Mouse (Mus musculus): ENCODE data around the gene Syt5. TPM values are rescaled to one million over a fixed set of nuclear protein-coding genes. Genes with fewer than 3 reads are reported as not detected.
"Not testable (repeated sequence)": the region's sequence is repeated elsewhere in the genome, so short reads cannot be mapped to it uniquely, and the experiment has no call there.

Syt5 gene
- polyA plus RNA-seq (2015; fragmentation: Nextera tagmentation; extraction: Ambion mirVana): 8.5 TPM in 2 replicates

GRCm38 (mm10) chr7:4547221-4547641 is at the start of gene Syt5:
TSS of gene Syt5 (minus strand) at chr7:4547541.
- H3K9ac ChIP-seq (ENCODE audit: low read length): peak within 1 kb of the TSS; percentile 58

GRCm38 (mm10) chr7:4597046-4597445 is 49.7 kb upstream of the Syt5 start:
- not testable (repeated sequence) for H3K4me2 ChIP-seq (ENCODE audit: low read depth, low read length); H3K4me1 ChIP-seq (ENCODE audit: control insufficient read depth, insufficient read depth, low read length); H3K27me3 ChIP-seq (ENCODE audit: control insufficient read depth, insufficient read depth, low read length); H3K36me3 ChIP-seq (ENCODE audit: control insufficient read depth, insufficient read depth, low read length); H3K27ac ChIP-seq (ENCODE audit: low read length); H3K4me3 ChIP-seq (replicated peaks; ENCODE audit: low read length); H3K9me3 ChIP-seq (replicated peaks; ENCODE audit: control insufficient read depth, low read length); H3K9ac ChIP-seq (ENCODE audit: low read length); ATAC-seq (ENCODE audit: insufficient read depth, low FRiP score)
- WGBS: 74% methylated on average over 4 of the region's 4 CpGs

More at GRCm38 (mm10) chr7:4547221-4547641, at the start of gene Syt5:
- H3K4me2 ChIP-seq (ENCODE audit: low read depth, low read length): peak within 1 kb of the TSS; percentile 71
- H3K4me1 ChIP-seq (ENCODE audit: control insufficient read depth, insufficient read depth, low read length): peaks cover 10% of the 10 kb centered on the region; the same call in 1 of the 2 replicates
- WGBS: 5% methylated on average over 33 of the region's 33 CpGs
- no peaks in the 10 kb centered on the region for H3K9me3 ChIP-seq (replicated peaks; ENCODE audit: control insufficient read depth, low read length)
- peak within 1 kb of the TSS; percentile 40 for H3K4me3 ChIP-seq (replicated peaks; ENCODE audit: low read length)
- ATAC-seq (ENCODE audit: insufficient read depth, low FRiP score): peak; percentile 46; the same call in 1 of the 2 replicates
- H3K36me3 ChIP-seq (ENCODE audit: control insufficient read depth, insufficient read depth, low read length): no peaks in the 10 kb centered on the region
- no peaks in the 10 kb centered on the region for H3K27me3 ChIP-seq (ENCODE audit: control insufficient read depth, insufficient read depth, low read length)
- H3K27ac ChIP-seq (ENCODE audit: low read length): no peak within 1 kb of the TSS

- not testable (repeated sequence) for ATAC-seq (ENCODE audit: insufficient read depth, low FRiP score); H3K4me3 ChIP-seq (replicated peaks; ENCODE audit: low read length); H3K27ac ChIP-seq (ENCODE audit: low read length); H3K4me1 ChIP-seq (ENCODE audit: control insufficient read depth, insufficient read depth, low read length); H3K36me3 ChIP-seq (ENCODE audit: control insufficient read depth, insufficient read depth, low read length); H3K9ac ChIP-seq (ENCODE audit: low read length); H3K27me3 ChIP-seq (ENCODE audit: control insufficient read depth, insufficient read depth, low read length); H3K9me3 ChIP-seq (replicated peaks; ENCODE audit: control insufficient read depth, low read length); H3K4me2 ChIP-seq (ENCODE audit: low read depth, low read length)
- 81% methylated on average over 3 of the region's 3 CpGs for WGBS
Observed at GRCm38 (mm10) chr7:4581481-4581880, 34.1 kb upstream of the Syt5 start.

- WGBS: 57% methylated on average over 2 of the region's 2 CpGs
- not testable (repeated sequence) for H3K36me3 ChIP-seq (ENCODE audit: control insufficient read depth, insufficient read depth, low read length); H3K4me1 ChIP-seq (ENCODE audit: control insufficient read depth, insufficient read depth, low read length); H3K4me3 ChIP-seq (replicated peaks; ENCODE audit: low read length); ATAC-seq (ENCODE audit: insufficient read depth, low FRiP score); H3K9me3 ChIP-seq (replicated peaks; ENCODE audit: control insufficient read depth, low read length); H3K4me2 ChIP-seq (ENCODE audit: low read depth, low read length); H3K27ac ChIP-seq (ENCODE audit: low read length); H3K27me3 ChIP-seq (ENCODE audit: control insufficient read depth, insufficient read depth, low read length); H3K9ac ChIP-seq (ENCODE audit: low read length)
Observed at GRCm38 (mm10) chr7:4572361-4572760, 25.0 kb upstream of the Syt5 start.

- Histone ChIP-seq H3K27ac (ENCODE audit: low read length) (no peak overlapping the region), H3K4me2 (ENCODE audit: low read depth, low read length) (no peak overlapping the region), H3K4me1 (ENCODE audit: control insufficient read depth, insufficient read depth, low read length) (no peaks in the 10 kb centered on the region), H3K9me3 (replicated peaks; ENCODE audit: control insufficient read depth, low read length) (no peaks in the 10 kb centered on the region), H3K9ac (ENCODE audit: low read length) (no peak overlapping the region), H3K36me3 (ENCODE audit: control insufficient read depth, insufficient read depth, low read length) (no peaks in the 10 kb centered on the region), H3K4me3 (replicated peaks; ENCODE audit: low read length) (no peak overlapping the region), H3K27me3 (ENCODE audit: control insufficient read depth, insufficient read depth, low read length) (no peaks in the 10 kb centered on the region)
- WGBS: 92% methylated on average over 3 of the region's 3 CpGs
- no peak for ATAC-seq (ENCODE audit: insufficient read depth, low FRiP score)
Observed at GRCm38 (mm10) chr7:4562660-4563059, 15.3 kb upstream of the Syt5 start.

GRCm38 (mm10) chr7:4557167-4557560 is 9.8 kb upstream of the Syt5 start:
- H3K4me1 ChIP-seq (ENCODE audit: control insufficient read depth, insufficient read depth, low read length): no peaks in the 10 kb centered on the region
- H3K4me2 ChIP-seq (ENCODE audit: low read depth, low read length): no peak overlapping the region
- no peaks in the 10 kb centered on the region for H3K27me3 ChIP-seq (ENCODE audit: control insufficient read depth, insufficient read depth, low read length)
- H3K4me3 ChIP-seq (replicated peaks; ENCODE audit: low read length): no peak overlapping the region
- H3K9me3 ChIP-seq (replicated peaks; ENCODE audit: control insufficient read depth, low read length): no peaks in the 10 kb centered on the region
- 65% methylated on average over 6 of the region's 6 CpGs for WGBS
- no peak; the same call in 1 of the 2 replicates for ATAC-seq (ENCODE audit: insufficient read depth, low FRiP score)
- no peak overlapping the region for H3K9ac ChIP-seq (ENCODE audit: low read length)
- no peak overlapping the region for H3K27ac ChIP-seq (ENCODE audit: low read length)
- H3K36me3 ChIP-seq (ENCODE audit: control insufficient read depth, insufficient read depth, low read length): no peaks in the 10 kb centered on the region

GRCm38 (mm10) chr7:4556256-4557166 is 9.2 kb upstream of the Syt5 start:
- 16% methylated on average over 15 of the region's 15 CpGs for WGBS
- no peaks in the 10 kb centered on the region for H3K27me3 ChIP-seq (ENCODE audit: control insufficient read depth, insufficient read depth, low read length)
- H3K4me2 ChIP-seq (ENCODE audit: low read depth, low read length): 0 out of 2 replicates have a peak overlapping the region, but pooled peaks have one; percentile 4
- H3K4me1 ChIP-seq (ENCODE audit: control insufficient read depth, insufficient read depth, low read length): no peaks in the 10 kb centered on the region
- H3K9me3 ChIP-seq (replicated peaks; ENCODE audit: control insufficient read depth, low read length): no peaks in the 10 kb centered on the region
- H3K27ac ChIP-seq (ENCODE audit: low read length): no peak overlapping the region
- H3K4me3 ChIP-seq (replicated peaks; ENCODE audit: low read length): no peak overlapping the region
- H3K9ac ChIP-seq (ENCODE audit: low read length): 0 out of 2 replicates have a peak overlapping the region, but pooled peaks have one; percentile 3
- peak; percentile 89 for ATAC-seq (ENCODE audit: insufficient read depth, low FRiP score)
- no peaks in the 10 kb centered on the region for H3K36me3 ChIP-seq (ENCODE audit: control insufficient read depth, insufficient read depth, low read length)

GRCm38 (mm10) chr7:4546591-4547131 is 680 bp downstream of the Syt5 start:
- 1% methylated on average over 26 of the region's 26 CpGs for WGBS
- 0 out of 2 replicates have a peak overlapping the region, but pooled peaks have one; percentile 58 for H3K9ac ChIP-seq (ENCODE audit: low read length)
- H3K4me1 ChIP-seq (ENCODE audit: control insufficient read depth, insufficient read depth, low read length): peaks cover 10% of the 10 kb centered on the region; the same call in 1 of the 2 replicates
- H3K4me2 ChIP-seq (ENCODE audit: low read depth, low read length): peak overlapping the region; percentile 71
- H3K36me3 ChIP-seq (ENCODE audit: control insufficient read depth, insufficient read depth, low read length): no peaks in the 10 kb centered on the region
- H3K9me3 ChIP-seq (replicated peaks; ENCODE audit: control insufficient read depth, low read length): no peaks in the 10 kb centered on the region
- H3K4me3 ChIP-seq (replicated peaks; ENCODE audit: low read length): peak overlapping the region; percentile 40
- no peak overlapping the region for H3K27ac ChIP-seq (ENCODE audit: low read length)
- no peaks in the 10 kb centered on the region for H3K27me3 ChIP-seq (ENCODE audit: control insufficient read depth, insufficient read depth, low read length)
- peak; percentile 74 for ATAC-seq (ENCODE audit: insufficient read depth, low FRiP score)

GRCm38 (mm10) chr7:4546050-4546449 is 1.3 kb downstream of the Syt5 start:
- WGBS: 65% methylated on average over 15 of the region's 15 CpGs
- no peaks in the 10 kb centered on the region for H3K27me3 ChIP-seq (ENCODE audit: control insufficient read depth, insufficient read depth, low read length)
- no peaks in the 10 kb centered on the region for H3K36me3 ChIP-seq (ENCODE audit: control insufficient read depth, insufficient read depth, low read length)
- ATAC-seq (ENCODE audit: insufficient read depth, low FRiP score): no peak
- H3K4me3 ChIP-seq (replicated peaks; ENCODE audit: low read length): no peak overlapping the region
- H3K9ac ChIP-seq (ENCODE audit: low read length): no peak overlapping the region
- H3K4me2 ChIP-seq (ENCODE audit: low read depth, low read length): no peak overlapping the region
- H3K27ac ChIP-seq (ENCODE audit: low read length): no peak overlapping the region
- no peaks in the 10 kb centered on the region for H3K9me3 ChIP-seq (replicated peaks; ENCODE audit: control insufficient read depth, low read length)
- peaks cover 10% of the 10 kb centered on the region; the same call in 1 of the 2 replicates for H3K4me1 ChIP-seq (ENCODE audit: control insufficient read depth, insufficient read depth, low read length)
